Mouse (Mus musculus) intestine, embryonic 14.5 days (tissue): Measurements from ENCODE around the gene Chrna5. TPM values are rescaled to one million over a fixed set of nuclear protein-coding genes. Genes with fewer than 3 reads are reported as not detected.

ENCODE experiments used
- ATAC-seq: fragments of 200-750 bp; cut with Nextera tagmentation; replicated peaks from 2 replicates; pipeline ENCODE4 v1.8.0; 2017; ENCODE audit warnings: low read depth, moderate number of reproducible peaks, moderate TSS enrichment, moderate library complexity; ENCODE audit not compliant: low FRiP score, low TSS enrichment
- DNase-seq: peaks from one replicate; pipeline ENCODE4 v3.0.0-alpha.2; 2018; ENCODE audit warnings: low spot score
- H3K27ac ChIP-seq: fragments of 300-500 bp; sonication (generic); 2 replicates; pipeline ENCODE4 v1.5.1; 2014; ENCODE audit warnings: low read depth, mild to moderate bottlenecking, control low read depth
- H3K27me3 ChIP-seq: fragments of 300-500 bp; sonication (generic); replicated peaks from 2 replicates; pipeline ENCODE4 v1.6.1; 2014; ENCODE audit warnings: low read length, control low read depth; ENCODE audit not compliant: control insufficient read depth, insufficient read depth
- H3K36me3 ChIP-seq: fragments of 300-500 bp; sonication (generic); 2 replicates; pipeline ENCODE4 v1.6.1; 2014; ENCODE audit warnings: low read length, control low read depth; ENCODE audit not compliant: control insufficient read depth, insufficient read depth
- H3K4me1 ChIP-seq: fragments of 300-500 bp; sonication (generic); replicated peaks from 2 replicates; pipeline ENCODE4 v1.6.1; 2014; ENCODE audit warnings: low read length, control low read depth, mixed read lengths; ENCODE audit not compliant: control insufficient read depth, insufficient read depth
- H3K4me2 ChIP-seq: fragments of 300-500 bp; sonication (generic); 2 replicates; pipeline ENCODE4 v1.6.1; 2014; ENCODE audit warnings: low read length
- H3K4me3 ChIP-seq: fragments of 300-500 bp; sonication (generic); 2 replicates; pipeline ENCODE4 v1.5.1; 2014; ENCODE audit warnings: low read depth, low read length, control low read depth, mixed read lengths
- H3K9ac ChIP-seq: fragments of 300-500 bp; sonication (generic); 2 replicates; pipeline ENCODE4 v1.6.1; 2014; ENCODE audit warnings: mild to moderate bottlenecking, low read length
- H3K9me3 ChIP-seq: fragments of 300-500 bp; sonication (generic); 2 replicates; pipeline ENCODE4 v1.6.1; 2016; ENCODE audit warnings: low read length, control low read depth; ENCODE audit not compliant: control insufficient read depth
- WGBS: fragments of 180-500 bp; shearing (Covaris S2); extraction: QIAGEN DNeasy Blood & Tissue Kit; methylation state at CpG from one replicate; pipeline ENCODE4 v1.1.7; 2014; 5-methylcytosine and 5-hydroxymethylcytosine counted together
- polyA plus RNA-seq: library from polyadenylated mRNA; unstranded; fragments of >200 nt; fragmentation: Nextera tagmentation; extraction: Ambion mirVana; gene quantifications from 2 replicates; pipeline ENCODE4 v1.2.1, GENCODE M21; 2014

Chrna5 gene
- polyA plus RNA-seq, 1 experiment from 2014 or later: 5.3 TPM

GRCm38 (mm10) chr9:54961059-54961458, 19.6 kb upstream of the Chrna5 start:
- DNase-seq (no peak), ATAC-seq (no peak)
- WGBS: 91% methylated on average over 4 of the region's 4 CpGs
- Histone ChIP-seq H3K9me3 (no peaks in the 10 kb centered on the region), H3K4me1 (no peaks in the 10 kb centered on the region), H3K4me3 (no peak overlapping the region), H3K27me3 (no peaks in the 10 kb centered on the region), H3K4me2 (no peak overlapping the region), H3K36me3 (peaks cover 36% of the 10 kb centered on the region), H3K27ac (no peak overlapping the region), H3K9ac (no peak overlapping the region)

- Histone ChIP-seq H3K36me3 (peaks cover 10% of the 10 kb centered on the region), H3K27me3 (no peaks in the 10 kb centered on the region), H3K9ac (no peak overlapping the region), H3K4me3 (no peak overlapping the region), H3K4me2 (no peak overlapping the region), H3K9me3 (no peaks in the 10 kb centered on the region), H3K27ac (no peak overlapping the region), H3K4me1 (no peaks in the 10 kb centered on the region)
- ATAC-seq: no peak
- DNase-seq: no peak
Measured at GRCm38 (mm10) chr9:54963669-54964068, 17.0 kb upstream of the Chrna5 start.

DNA sequence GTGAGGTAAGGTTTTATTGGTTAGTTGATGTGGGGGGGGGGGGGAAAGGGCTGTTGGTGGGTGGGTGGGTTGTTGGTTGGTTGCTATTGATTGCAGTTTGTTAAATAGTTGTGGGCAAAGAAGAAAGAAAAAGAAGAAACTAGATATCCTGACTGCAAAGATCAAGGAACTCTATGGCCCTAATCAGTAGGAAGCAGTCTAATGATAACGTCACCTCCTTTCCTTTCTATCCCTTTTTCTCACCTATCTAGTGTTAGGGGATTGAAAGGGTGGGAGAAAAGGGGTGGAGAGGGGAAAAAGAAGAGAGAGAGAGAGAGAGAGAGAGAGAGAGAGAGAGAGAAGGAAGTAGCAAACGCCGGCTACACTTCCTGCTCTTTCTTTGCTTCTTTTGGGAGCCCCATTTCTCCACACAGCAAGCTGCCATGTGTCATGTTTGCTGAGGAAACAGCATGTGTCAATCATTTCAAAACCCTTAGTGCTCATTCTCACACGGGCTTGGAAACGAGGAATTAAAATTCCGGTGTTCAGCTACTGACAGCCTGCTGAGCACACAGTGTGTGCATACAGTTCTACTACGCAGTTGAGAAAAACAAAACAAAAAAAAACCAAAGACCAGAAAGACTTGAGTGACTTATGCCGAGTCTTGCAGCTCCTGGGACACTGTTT, 10.6 kb upstream of the Chrna5 start:
- no peak for DNase-seq
- WGBS: 62% methylated on average over 8 of the region's 8 CpGs

DNA sequence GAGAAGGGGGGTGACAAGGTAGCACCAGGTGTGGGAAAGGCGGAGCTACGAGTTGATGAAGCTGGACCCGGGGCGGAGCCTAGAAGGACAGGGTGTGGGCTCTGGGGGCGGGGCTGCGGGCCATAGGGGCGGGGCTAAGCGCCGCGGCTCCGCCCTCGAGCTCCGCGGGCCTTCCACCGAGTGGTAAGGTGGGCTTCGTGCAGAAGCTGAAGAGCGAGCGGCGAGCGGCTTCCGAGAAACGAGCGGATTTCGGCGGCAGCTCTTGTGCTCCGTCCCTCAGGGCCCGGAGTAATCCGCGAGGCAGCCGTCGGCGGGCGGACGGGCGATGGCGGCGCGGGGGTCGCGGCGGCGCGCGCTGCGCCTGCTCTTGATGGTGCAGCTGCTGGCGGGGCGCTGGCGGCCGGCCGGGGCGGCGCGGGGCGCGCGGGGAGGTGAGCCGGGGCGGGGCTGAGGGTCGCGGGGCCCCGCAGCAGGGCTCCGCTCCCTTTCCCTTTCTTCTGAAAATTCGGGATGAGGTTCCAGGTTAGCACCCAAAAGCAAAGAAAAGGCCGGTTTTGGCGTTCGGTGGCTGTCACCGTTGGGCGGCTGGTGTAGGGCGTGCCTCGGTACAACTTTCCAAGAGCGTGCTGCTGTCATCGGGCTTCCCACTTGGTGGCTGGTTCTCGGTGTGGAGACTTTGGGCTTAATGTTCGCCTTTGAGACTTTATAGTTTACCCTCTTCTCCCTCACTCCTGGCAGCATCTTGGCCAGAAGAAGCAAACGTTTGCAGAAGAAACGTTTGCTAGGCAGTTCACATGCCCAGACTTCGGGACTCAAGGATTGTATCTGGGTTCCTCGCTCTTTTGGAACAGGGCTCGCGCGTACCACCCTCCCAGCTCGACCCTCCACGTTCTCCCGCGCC, 861 bp downstream of the Chrna5 start:
- no peaks in the 10 kb centered on the region for H3K36me3 ChIP-seq
- H3K27me3 ChIP-seq: peaks cover 46% of the 10 kb centered on the region
- peaks cover 8% of the 10 kb centered on the region; the same call in 1 of the 2 replicates for H3K4me1 ChIP-seq
- H3K27ac ChIP-seq: no peak overlapping the region
- under 1% methylated on average over 82 of the region's 85 CpGs for WGBS
- peak; percentile 81 for DNase-seq
- H3K9me3 ChIP-seq: no peaks in the 10 kb centered on the region
- peak overlapping the region; percentile 77 for H3K4me2 ChIP-seq
- H3K9ac ChIP-seq: peak overlapping the region; percentile 29
- ATAC-seq: peak; percentile 90
- peak overlapping the region; percentile 50 for H3K4me3 ChIP-seq

More for the DNA sequence above, 10.6 kb upstream of the Chrna5 start:
- Histone ChIP-seq H3K36me3 (no peaks in the 10 kb centered on the region), H3K27ac (no peak overlapping the region), H3K27me3 (no peaks in the 10 kb centered on the region), H3K4me2 (no peak overlapping the region), H3K9ac (no peak overlapping the region), H3K4me3 (no peak overlapping the region), H3K9me3 (no peaks in the 10 kb centered on the region), H3K4me1 (no peaks in the 10 kb centered on the region)
- no peak for ATAC-seq

GRCm38 (mm10) chr9:54982401-54982800, 1.7 kb downstream of the Chrna5 start:
- peak overlapping the region; percentile 50; the same call in 1 of the 2 replicates for H3K4me3 ChIP-seq
- WGBS: 9% methylated on average over 7 of the region's 7 CpGs

GRCm38 (mm10) chr9:54990362-54990761, 9.7 kb downstream of the Chrna5 start:
- 77% methylated on average over 3 of the region's 3 CpGs for WGBS
- Histone ChIP-seq H3K4me3 (no peak overlapping the region), H3K9me3 (no peaks in the 10 kb centered on the region), H3K4me2 (no peak overlapping the region), H3K27ac (no peak overlapping the region), H3K4me1 (no peaks in the 10 kb centered on the region), H3K9ac (no peak overlapping the region), H3K36me3 (no peaks in the 10 kb centered on the region), H3K27me3 (no peaks in the 10 kb centered on the region)
- ATAC-seq (no peak), DNase-seq (no peak)

More at GRCm38 (mm10) chr9:54982401-54982800, 1.7 kb downstream of the Chrna5 start:
- Histone ChIP-seq H3K27ac (no peak overlapping the region), H3K9me3 (no peaks in the 10 kb centered on the region), H3K36me3 (no peaks in the 10 kb centered on the region), H3K4me1 (peaks cover 8% of the 10 kb centered on the region; the same call in 1 of the 2 replicates), H3K27me3 (peaks cover 43% of the 10 kb centered on the region), H3K9ac (no peak overlapping the region), H3K4me2 (peak overlapping the region; percentile 77)
- DNase-seq (peak; percentile 49), ATAC-seq (no peak)

GRCm38 (mm10) chr9:54994381-54994780, 13.7 kb downstream of the Chrna5 start:
- Histone ChIP-seq H3K9me3 (no peaks in the 10 kb centered on the region), H3K4me1 (no peaks in the 10 kb centered on the region), H3K36me3 (no peaks in the 10 kb centered on the region), H3K9ac (no peak overlapping the region), H3K4me3 (no peak overlapping the region), H3K4me2 (no peak overlapping the region), H3K27ac (no peak overlapping the region), H3K27me3 (no peaks in the 10 kb centered on the region)
- ATAC-seq: no peak
- DNase-seq: peak; percentile 16
- 60% methylated on average over 3 of the region's 3 CpGs for WGBS

DNA sequence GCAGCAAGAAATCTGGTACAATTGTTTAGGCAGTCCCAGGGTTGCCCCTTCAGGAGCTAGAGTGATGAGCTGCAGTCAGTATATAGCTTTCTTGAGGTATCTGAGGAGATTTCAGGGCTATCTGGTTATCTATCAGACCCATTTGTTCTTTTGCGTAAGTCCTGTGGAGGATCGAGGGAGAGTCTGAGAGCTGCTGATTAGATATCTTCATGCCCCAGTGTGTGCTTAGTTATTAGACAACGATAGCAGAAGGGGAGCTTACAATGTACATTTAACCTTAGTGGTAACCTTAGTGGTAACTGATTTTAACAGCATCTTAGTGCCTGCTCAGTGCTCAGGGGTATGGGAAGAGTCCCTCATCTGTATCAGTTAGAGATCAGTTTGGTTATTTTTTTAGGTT, 15.0 kb downstream of the Chrna5 start:
- no peaks in the 10 kb centered on the region for H3K27me3 ChIP-seq
- DNase-seq (no peak), ATAC-seq (no peak)
- no peak overlapping the region for H3K4me3 ChIP-seq
- H3K36me3 ChIP-seq: no peaks in the 10 kb centered on the region
- H3K27ac ChIP-seq: no peak overlapping the region
- H3K4me2 ChIP-seq: no peak overlapping the region
- 69% methylated on average over 3 of the region's 3 CpGs for WGBS
- no peaks in the 10 kb centered on the region for H3K4me1 ChIP-seq
- no peaks in the 10 kb centered on the region for H3K9me3 ChIP-seq
- H3K9ac ChIP-seq: no peak overlapping the region
